Mouse (Mus musculus): ENCODE data around the gene Umad1. TPM values are rescaled to one million over a fixed set of nuclear protein-coding genes. Genes with fewer than 3 reads are reported as not detected.

Gene Umad1
- polyA plus RNA-seq (2017; shearing (Covaris generic)): 17.5 TPM

GRCm38 (mm10) chr6:8259004-8259666 is at the start of gene Umad1, which contains the start of the genes Rpa3 and Gm45062:
Gene Umad1, plus strand, starts transcription at chr6:8259288.
Gene Rpa3, minus strand, starts transcription at chr6:8259173.
Gene Gm45062, plus strand, starts transcription at chr6:8259450.

Other genes starting within 250 kb of the Umad1 start
- gene Col28a1, start 66.7 kb upstream of the Umad1 start, polyA plus RNA-seq (2017; shearing (Covaris generic)): not detected
- gene Mios, start 50.1 kb upstream of the Umad1 start, polyA plus RNA-seq (2017; shearing (Covaris generic)): 23.6 TPM
- 72.5 TPM for gene Rpa3, start 115 bp upstream of the Umad1 start, polyA plus RNA-seq (2017; shearing (Covaris generic))
- gene Gm45062, start 162 bp downstream of the Umad1 start, polyA plus RNA-seq (2017; shearing (Covaris generic)): 5.6 TPM